Mouse (Mus musculus) mouse embryonic stem cell (cell line): ENCODE measurements around the gene C1rl.
"Not testable (repeated sequence)": the region's sequence is repeated elsewhere in the genome, so short reads cannot be mapped to it uniquely, and the experiment has no call there.

Experiments used
- in situ Hi-C, 2 experiments: fragments of 300-500 bp; cut with MboI; formaldehyde crosslinking; loops; 1 replicate in 1 of 2; 3 replicates in 1 of 2; pipeline ENCODE4 v1.14.3; 2019 to 2020; ENCODE audit warnings: low sequenced_read_pairs in 2 of 2, low pct_unique_long_range_greater_than_20kb in 1 of 2, mixed read lengths in 1 of 2; ENCODE audit not compliant: unreplicated experiment in 1 of 2

C1rl gene

DNA sequence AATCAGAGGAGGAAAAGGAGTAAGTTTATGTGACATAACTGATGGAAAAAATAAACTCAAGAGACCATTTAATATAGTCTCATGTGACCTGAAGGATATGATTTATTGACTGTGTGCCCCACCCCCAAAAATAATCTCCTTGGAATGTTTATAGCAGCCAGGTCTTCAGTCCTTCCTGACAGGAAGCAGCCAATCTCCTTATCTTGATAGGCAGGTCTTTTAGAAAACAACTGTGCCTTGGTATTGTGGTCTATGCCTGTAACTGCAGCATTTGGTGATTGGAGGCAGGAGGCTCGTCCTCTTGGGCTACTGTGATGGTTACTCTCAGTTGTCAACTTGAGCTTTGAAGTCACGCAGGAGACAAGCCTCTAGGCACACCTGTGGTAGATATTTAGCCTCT lies 5.4 kb upstream of the C1rl start:
- in situ Hi-C loops, result loop anchor here in 1 of 2 experiments (25.0 kb wide), 1 partner anchor 275 kb away; the partner anchor contains the start of genes Atn1, Eno2 and Gm45234

DNA sequence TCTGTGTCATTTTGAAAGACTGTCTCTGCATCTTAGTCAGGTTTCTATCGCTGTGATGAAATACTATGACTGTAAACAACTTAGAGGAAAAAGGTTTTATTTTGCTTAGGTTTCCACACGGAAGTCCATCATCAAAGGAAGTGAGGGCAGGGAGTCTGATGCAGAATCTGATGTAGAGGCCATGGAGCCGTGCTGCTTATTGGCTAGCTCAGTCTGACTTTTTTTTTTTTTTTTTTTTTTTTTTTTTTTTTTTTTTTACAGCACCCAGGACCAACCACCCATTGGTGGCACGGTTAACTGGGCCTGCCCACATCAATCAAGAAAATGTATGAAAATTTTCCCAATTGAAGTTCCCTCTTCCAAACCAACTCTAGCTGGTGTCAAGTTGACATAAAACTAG lies 4.0 kb upstream of the C1rl start:
- in situ Hi-C loops, result loop anchor here in 1 of 2 experiments (25.0 kb wide), 1 partner anchor 273 kb away; the partner anchor contains the start of genes Atn1, Eno2 and Gm45234

DNA sequence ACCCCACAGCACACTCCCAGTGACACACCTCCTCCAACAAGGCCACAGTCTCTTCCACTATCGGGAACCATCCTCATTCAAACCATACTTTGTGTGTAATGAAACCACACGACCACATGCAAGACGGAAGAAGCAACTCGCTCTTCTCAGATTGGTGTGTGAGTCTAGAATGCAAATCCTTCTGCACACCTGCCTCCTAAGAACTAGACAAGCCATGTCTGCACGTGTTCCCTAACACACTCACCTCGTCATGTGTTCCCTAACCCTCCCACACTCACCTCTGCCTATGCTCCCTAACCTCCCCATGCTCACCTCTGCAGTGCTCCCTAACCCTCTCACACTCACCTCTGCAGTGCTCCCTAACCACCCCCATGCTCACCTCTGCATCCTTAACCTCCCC lies 1.5 kb upstream of the C1rl start:
- in situ Hi-C loops, result loop anchor here in 1 of 2 experiments (25.0 kb wide), 1 partner anchor 271 kb away; the partner anchor contains the start of genes Atn1, Eno2 and Gm45234

DNA sequence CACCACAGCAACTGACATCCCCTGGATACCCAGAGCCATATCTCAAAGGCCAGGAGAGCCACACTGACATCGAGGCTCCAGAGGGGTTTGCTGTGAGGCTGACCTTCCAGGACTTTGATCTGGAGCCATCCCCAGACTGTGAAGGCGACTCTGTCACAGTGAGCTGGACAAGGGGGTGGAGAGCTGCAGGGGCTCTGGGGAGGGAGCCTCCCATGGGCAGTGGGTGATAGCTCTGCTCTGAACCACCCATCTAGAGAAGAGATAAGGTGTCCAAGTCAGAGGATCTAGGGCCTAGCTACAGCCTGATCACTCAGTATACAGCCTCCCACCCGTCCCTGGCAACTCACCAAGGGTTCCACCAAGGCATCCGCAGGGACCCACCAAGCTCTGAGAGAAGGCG lies 973 bp downstream of the C1rl start:
- in situ Hi-C loops, result loop anchor here in 1 of 2 experiments (25.0 kb wide), 1 partner anchor 268 kb away; the partner anchor contains the start of genes Atn1, Eno2 and Gm45234

DNA sequence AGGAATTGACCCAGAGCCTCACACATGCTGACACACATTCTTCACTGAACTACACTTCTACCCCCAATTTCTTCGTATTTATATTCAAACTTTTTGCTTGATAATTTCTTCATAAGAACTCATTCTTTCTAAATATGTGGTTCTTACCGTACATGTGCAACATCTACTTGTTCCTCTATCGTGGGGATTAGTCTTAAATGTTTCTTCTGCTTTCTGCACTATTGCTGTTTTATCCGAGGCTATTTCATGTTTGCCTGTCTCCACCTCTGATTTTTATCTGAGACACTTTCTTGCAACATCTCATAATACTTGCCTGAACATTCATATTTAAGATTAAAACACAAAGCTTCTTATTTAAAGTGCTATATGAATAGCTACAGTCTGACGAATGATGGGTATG lies 3.1 kb downstream of the C1rl start:
- in situ Hi-C loops, result loop anchor here in 1 of 2 experiments (25.0 kb wide), 1 partner anchor 266 kb away; the partner anchor contains the start of genes Atn1, Eno2 and Gm45234

DNA sequence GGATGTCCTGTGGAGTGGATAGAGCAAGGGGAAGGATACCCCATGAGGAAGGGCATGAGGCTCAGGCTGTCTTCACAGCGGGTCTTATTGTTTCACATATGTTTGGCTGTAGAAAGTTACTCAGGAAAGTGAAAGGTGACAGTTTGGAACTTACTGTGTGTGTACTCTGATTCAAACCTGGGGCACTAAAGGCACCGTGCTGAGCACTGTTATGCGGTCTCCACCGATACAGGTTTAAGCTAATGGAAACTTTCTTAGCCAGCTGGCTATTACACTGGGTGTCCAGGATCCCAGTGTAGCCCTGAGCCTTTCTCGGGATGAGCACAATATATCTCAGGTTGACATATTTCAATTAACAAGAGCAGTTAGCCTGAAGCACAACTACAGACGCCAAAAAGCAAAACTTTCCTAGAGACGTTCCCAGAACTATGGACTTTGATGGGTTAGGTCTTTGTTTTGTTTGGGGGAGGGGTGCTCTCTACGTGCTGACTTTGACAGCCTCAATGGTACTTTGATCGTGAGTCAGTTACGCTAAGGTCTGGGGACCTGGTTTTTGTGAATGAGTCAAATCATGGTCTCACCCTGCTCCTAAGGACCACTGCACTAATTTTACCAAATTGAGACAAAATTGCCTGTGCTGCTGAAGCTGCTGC lies 7.1 kb downstream of the C1rl start:
- in situ Hi-C loops, result loop anchor here in 1 of 2 experiments (10.0 to 25.0 kb wide), 2 partner anchors 145 to 262 kb away; partner anchors contain the start of genes Atn1, Eno2 and Gm45234

DNA sequence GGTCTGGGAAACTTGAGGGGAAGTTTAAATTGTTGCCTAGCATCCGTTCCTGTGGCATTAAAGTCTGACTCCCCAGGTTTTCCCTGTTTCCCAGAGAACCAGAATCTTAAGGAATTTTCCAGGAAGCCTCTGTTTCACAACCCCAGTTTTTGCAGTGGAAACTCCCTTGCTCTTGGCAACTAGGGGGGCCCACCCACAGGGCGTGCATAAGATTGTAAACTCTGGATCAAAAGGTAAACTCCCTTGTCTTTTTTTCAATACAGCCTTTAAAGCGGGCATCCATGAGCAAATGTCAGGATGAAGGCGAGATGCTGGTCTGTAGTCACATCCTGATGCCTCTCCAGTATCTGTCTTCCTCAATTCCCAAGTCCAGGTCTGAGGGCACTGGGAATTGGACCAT lies 8.6 kb downstream of the C1rl start:
- in situ Hi-C loops, result loop anchor here in 1 of 2 experiments (10.0 kb wide), 1 partner anchor 143 kb away; no protein-coding TSS in a partner anchor

DNA sequence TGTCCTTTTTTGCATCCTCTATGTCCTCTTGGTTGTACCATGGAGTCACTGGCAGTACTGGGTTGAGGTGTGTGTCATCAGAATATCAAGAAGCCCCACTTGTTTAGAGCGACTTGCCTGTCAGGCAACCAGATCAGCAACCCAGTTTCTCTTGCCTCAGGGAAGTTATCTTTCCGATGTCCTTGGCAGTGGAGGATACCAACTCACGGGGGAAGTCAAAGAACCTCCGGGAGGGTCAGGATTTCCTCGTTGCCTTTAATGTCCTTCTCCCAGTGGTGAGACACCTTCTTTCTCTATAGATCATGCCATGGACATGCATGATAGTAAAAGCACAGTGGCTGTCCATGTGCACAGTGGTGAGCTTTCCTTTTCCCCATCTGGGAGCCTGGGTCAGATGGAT lies 9.1 kb downstream of the C1rl start:
- in situ Hi-C loops, result loop anchor here in 1 of 2 experiments (10.0 kb wide), 1 partner anchor 143 kb away; no protein-coding TSS in a partner anchor

DNA sequence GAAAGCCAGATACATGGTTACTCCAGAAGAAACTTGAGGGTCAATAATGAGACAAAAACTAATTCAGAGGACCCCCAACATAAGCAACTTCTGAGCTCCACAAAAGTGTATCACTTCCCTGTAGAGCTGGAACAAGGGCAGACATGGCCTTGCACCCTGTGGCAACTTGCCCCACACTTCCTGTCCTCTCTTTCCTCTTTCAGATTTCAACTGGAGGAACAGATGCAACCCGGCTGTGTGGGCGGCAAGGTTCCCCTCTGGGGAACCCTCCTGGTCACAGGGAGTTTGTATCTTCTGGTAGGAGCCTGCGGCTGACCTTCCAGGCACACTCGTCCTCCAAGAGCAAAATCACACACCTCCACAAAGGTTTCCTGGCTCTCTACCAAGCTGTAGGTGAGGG lies 12.1 kb downstream of the C1rl start:
- in situ Hi-C loops, result loop anchor here in 1 of 2 experiments (10.0 kb wide), 1 partner anchor 140 kb away; no protein-coding TSS in a partner anchor

DNA sequence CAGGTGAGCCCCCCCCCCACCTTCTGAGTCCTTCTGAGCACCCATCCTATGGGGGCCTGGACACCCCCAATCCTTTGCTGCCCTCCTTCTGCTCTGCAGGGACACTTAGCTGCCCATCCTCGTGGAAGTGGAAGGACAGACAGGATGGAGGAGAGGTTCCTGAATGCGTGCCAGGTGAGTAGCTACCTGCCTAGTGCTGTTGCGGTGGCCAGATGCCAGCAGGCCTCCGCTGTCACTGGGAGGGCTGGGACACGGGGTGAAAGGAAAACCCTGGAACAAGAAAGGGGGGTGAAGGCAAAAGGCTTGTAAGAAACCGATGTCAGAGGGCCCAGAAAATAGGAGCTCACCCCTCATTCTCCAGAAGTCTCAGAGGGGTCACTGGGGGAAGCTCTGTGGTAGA lies 14.1 kb downstream of the C1rl start:
- in situ Hi-C loops, result loop anchor here in 1 of 2 experiments (10.0 kb wide), 1 partner anchor 138 kb away; no protein-coding TSS in a partner anchor

DNA sequence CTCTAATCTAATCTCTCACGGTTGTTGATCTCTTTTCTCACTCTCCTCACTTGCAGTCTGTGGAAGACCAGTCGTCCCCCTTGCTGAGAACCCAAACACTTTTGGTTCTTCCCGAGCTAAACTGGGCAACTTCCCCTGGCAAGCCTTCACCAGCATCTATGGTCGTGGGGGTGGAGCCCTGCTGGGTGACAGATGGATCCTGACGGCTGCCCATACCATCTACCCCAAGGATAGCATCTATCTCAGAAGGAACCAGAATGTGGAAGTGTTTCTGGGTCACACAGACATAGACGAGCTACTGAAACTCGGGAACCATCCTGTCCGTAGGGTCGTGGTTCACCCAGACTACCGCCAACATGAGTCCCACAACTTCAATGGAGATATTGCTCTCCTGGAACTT lies 15.4 kb downstream of the C1rl start:
- in situ Hi-C loops, result loop anchor here in 1 of 2 experiments (10.0 kb wide), 1 partner anchor 137 kb away; no protein-coding TSS in a partner anchor

DNA sequence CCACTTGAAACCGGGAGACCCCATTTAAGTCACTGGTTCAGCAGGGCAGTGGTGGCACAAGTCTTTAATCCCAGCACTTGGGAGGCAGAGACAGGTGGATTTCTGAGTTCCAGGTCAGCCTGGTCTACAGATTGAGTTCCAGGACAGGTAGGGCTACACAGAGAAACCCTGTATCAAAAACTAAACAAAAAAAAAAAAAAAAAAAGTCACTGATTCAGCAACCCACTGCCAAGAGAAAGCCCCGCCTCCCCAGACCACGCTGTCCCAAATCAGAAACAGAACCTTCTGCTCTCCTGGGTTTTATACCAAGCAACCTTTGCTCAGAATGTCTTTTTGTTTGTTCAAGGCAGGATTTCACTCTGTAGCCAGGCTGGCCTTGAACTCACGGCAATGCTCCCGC lies 16.3 kb downstream of the C1rl start:
- in situ Hi-C loops, result loop anchor here in 1 of 2 experiments (10.0 kb wide), 1 partner anchor 136 kb away; no protein-coding TSS in a partner anchor

DNA sequence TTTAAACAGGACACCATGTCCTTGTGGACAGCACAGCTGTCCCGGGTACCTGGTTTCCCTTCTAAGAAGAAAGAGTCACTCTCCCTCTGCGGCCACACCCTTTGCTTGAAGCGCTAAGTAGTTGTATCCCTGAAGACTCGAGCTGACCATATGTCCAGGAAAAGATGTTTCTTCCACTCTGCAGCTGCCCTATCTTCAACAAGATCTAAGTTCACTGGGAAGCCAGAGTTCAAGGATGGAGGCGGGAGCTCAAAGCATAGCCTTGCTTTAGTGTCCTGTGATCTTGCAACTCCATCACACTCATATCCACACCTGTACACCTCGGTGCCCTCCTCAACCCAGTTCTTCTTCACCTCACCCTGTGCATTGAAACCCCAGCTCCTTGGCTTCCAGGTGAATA lies 19.0 kb downstream of the C1rl start:
- in situ Hi-C loops, result no loop called here

DNA sequence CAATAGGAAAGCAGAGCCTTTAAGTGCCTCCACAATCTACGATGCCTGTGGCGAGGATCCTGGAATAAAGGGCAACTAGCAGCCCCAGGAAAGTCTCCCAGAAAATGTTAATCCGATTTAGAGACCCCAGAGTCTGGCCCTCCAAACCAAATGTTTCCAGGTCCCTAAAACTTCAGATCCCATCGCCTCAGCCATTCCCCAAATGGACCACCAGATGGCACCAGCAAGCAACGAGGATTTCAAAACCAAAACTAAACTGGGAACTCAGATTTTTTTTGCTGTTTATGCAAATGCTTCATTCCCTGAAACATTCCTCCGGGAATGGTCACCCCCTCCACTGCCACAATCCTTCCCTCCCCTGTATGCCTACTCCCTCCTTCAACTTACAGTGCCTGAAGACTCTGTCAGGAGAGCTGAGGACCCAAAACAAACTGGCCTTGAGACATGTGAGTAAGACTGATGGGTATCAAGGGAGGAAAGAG lies 19.5 kb downstream of the C1rl start, which contains the start of gene C1ra:
Gene C1ra, plus strand, starts transcription at position 51 of the 482 bp plus-strand sequence.
- in situ Hi-C loops, result no loop called here

DNA sequence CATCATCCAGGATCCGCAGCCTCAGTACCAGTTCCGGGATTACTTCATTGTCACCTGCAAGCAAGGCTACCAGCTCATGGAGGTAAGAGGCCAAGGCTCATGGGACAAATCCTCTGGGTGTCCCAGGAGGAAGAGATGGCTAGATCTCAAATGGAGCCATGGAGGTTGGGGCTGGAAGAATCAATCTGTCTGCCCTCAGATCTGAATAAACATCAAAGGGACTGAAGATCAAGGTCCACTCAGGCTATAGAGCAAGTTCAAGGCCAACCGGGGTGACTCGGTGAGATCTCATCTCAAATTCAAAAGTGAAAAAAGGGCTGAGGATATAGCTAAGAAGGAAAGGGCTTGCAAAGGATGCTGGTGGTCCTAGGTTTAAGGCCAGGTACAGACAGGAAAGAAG lies 24.8 kb downstream of the C1rl start:
- in situ Hi-C loops, result not testable (repeated sequence)

DNA sequence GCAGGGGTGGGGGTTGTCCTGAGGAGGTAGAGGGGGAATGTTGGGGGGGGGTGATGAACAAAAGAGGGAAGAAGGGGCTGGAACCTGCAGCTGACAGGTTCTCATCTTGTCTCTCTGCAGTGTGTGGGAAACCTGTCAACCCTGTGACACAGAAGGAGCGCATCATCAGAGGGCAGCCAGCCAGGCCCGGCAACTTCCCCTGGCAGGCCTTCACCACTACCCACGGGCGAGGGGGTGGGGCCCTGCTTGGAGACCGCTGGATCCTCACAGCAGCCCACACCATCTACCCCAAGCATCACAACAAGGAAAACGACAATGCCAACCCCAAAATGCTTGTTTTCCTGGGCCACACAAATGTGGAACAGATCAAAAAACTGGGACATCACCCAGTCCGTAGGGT lies 29.2 kb downstream of the C1rl start:
- in situ Hi-C loops, result not testable (repeated sequence)

DNA sequence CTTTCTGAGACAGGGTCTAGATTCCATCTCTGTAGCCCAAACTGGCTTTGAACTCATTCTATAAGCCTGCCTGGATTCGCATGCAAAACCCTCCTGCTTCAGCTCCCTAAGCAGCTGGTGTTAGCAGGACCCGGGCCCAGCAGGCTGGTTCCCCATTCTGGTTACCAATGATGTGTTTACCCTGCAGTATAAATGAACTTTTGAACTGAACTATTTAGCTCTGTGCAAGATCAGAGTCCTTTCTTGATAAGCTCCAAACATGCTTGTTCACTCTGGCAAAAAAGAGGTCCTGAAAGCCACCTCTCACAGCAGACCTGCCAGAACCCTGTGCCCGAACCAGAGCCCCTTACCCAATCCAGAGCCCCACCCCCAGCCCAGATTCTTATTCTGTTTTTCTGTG lies 35.0 kb downstream of the C1rl start:
- in situ Hi-C loops, result no loop called here

DNA sequence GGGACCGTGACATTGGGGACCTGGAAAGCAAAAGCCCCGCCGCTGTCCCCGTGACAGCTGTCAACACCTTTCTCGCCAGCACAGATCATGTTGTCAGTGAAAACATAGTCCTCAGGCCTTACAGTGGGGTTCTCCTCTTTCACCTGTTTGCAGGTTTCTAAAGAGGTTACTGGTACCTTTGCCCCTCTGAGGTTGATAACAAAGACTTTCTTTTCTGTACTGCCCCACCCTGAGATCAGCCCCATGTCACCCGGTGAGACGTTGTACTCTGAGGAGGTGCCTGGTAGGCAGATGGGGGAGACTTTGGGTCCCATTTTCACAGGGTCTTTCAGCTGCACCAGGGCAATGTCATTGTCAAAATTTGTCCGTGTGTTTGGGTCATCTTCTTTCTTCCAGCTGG lies 38.2 kb downstream of the C1rl start:
- in situ Hi-C loops, result no loop called here

DNA sequence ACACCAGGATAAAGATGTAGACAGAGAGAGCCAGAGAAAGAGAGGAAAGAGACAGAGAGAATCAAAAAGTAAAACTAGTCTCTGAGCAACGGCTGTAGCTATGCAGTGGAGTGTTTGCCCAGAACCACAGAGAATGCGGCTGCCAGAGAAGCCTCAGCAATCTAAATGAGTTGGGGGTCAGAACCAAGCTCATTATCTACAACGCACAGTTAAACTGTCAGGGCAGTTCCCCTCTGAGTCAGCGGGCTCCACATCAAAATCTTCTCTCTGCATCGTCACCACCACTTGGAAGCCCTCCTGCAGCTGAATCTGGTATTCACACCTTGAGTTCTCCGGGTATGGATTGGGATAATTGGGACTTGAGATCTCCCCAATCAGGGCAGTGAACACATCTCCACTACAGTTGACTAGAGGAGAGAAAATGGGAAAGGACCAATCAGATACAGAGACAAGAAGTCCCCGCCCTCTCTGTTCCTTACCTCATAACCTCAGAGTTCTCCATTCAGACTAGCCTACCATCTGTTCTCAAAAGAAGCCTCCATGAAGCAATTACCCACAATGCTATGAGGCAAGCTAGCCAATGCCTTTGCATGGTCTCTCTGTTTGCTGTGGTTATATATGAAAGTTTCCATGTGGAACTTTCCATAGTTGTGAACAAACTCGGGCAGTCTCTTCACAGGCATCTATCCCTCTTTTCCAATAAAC lies 43.4 kb downstream of the C1rl start:
- in situ Hi-C loops, result not testable (repeated sequence)
